Mouse (Mus musculus): Measurements from ENCODE around the gene Selenoi. TPM values are rescaled to one million over a fixed set of nuclear protein-coding genes. Genes with fewer than 3 reads are reported as not detected.

The Selenoi gene
- polyA plus RNA-seq, 1 experiment from 2014 or later: 17.6 TPM

- 73% methylated on average over 3 of the region's 3 CpGs for WGBS
- Histone ChIP-seq H3K4me1 (no peaks in the 10 kb centered on the region; the same call in 1 of the 2 replicates), H3K27ac (no peak overlapping the region), H3K4me3 (no peak overlapping the region), H3K36me3 (no peaks in the 10 kb centered on the region), H3K4me2 (no peak overlapping the region), H3K9me3 (no peaks in the 10 kb centered on the region), H3K27me3 (peaks cover 10% of the 10 kb centered on the region), H3K9ac (no peak overlapping the region)
- ATAC-seq (ENCODE audit: insufficient number of reproducible peaks, insufficient read depth, low FRiP score, low TSS enrichment, low read depth): no peak
Observed at GRCm38 (mm10) chr5:30278952-30279351, 46.6 kb downstream of the Selenoi start.

DNA sequence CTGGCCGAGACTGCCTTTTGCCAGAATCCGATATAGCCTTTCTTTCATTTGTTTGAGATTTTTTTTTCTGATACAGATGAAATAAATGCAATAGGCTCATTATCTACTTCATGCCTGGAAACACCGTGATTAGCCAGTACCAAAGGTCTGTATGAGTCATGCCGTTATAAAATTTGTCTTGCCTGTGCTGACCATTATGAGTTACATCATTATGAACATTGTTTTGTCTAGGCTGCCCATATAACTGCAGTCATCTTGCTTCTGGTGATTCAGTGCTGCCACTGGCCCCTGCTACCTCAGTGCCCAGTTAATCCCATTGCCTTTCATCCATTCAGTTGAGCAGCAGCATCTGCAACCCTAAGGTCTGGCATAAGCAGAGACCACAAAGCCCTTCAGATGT is 47.1 kb downstream of the Selenoi start:
- H3K9ac ChIP-seq: no peak overlapping the region
- H3K36me3 ChIP-seq: no peaks in the 10 kb centered on the region
- no peak overlapping the region for H3K27ac ChIP-seq
- no peak overlapping the region for H3K4me2 ChIP-seq
- H3K9me3 ChIP-seq: no peaks in the 10 kb centered on the region
- H3K4me3 ChIP-seq: no peak overlapping the region
- peaks cover 10% of the 10 kb centered on the region for H3K27me3 ChIP-seq
- no peak for ATAC-seq (ENCODE audit: insufficient number of reproducible peaks, insufficient read depth, low FRiP score, low TSS enrichment, low read depth)
- no peaks in the 10 kb centered on the region; the same call in 1 of the 2 replicates for H3K4me1 ChIP-seq
- whole genome bisulfite sequencing: 85% methylated on average over 4 of the region's 4 CpGs

GRCm38 (mm10) chr5:30280864-30281263 is 48.5 kb downstream of the Selenoi start:
- Histone ChIP-seq H3K4me1 (no peaks in the 10 kb centered on the region; the same call in 1 of the 2 replicates), H3K27me3 (peaks cover 10% of the 10 kb centered on the region), H3K4me2 (peak overlapping the region; percentile 73), H3K27ac (no peak overlapping the region), H3K36me3 (no peaks in the 10 kb centered on the region), H3K9ac (peak overlapping the region; percentile 64; the same call in 1 of the 2 replicates), H3K9me3 (peaks cover 5% of the 10 kb centered on the region; the same call in 1 of the 2 replicates), H3K4me3 (peak overlapping the region; percentile 43)
- 34% methylated on average over 9 of the region's 9 CpGs for WGBS
- ATAC-seq (ENCODE audit: insufficient number of reproducible peaks, insufficient read depth, low FRiP score, low TSS enrichment, low read depth): no peak

DNA sequence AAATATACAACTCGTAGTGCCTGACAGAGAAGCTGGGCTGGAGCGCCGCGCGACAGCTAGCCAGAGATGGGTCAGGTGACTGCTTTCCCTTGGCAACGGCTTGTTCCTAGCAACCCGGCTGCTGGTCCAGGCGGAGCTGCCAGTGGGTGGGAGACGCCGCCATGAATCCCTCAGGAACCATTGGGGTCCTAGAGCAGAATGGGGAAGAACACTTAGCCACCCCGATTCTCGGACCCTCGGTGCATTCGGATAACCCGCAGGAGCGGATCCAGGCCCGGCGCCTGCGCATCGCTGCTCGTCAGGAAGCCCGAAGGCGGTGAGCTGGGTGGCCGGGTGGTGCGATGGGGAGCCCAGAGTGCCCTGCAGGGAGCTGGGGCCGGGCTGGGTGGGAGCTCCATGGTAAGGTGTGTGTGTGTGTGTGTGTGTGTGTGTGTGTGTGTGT is 48.9 kb downstream of the Selenoi start, which contains the start of gene Drc1:
TSS of gene Drc1 (plus strand) at position 98 of the 442 bp plus-strand sequence.
- H3K4me3 ChIP-seq: peak within 1 kb of the TSS; percentile 43
- no peaks in the 10 kb centered on the region; the same call in 1 of the 2 replicates for H3K4me1 ChIP-seq
- H3K27ac ChIP-seq: no peak within 1 kb of the TSS
- H3K9me3 ChIP-seq: peaks cover 5% of the 10 kb centered on the region; the same call in 1 of the 2 replicates
- H3K4me2 ChIP-seq: peak within 1 kb of the TSS; percentile 73
- WGBS: 4% methylated on average over 26 of the region's 26 CpGs
- ATAC-seq (ENCODE audit: insufficient number of reproducible peaks, insufficient read depth, low FRiP score, low TSS enrichment, low read depth): no peak
- no peaks in the 10 kb centered on the region for H3K36me3 ChIP-seq
- peak within 1 kb of the TSS; percentile 64 for H3K9ac ChIP-seq
- peaks cover 10% of the 10 kb centered on the region for H3K27me3 ChIP-seq

- WGBS: 80% methylated on average over 10 of the region's 10 CpGs
- H3K4me3 ChIP-seq: no peak overlapping the region
- no peaks in the 10 kb centered on the region for H3K36me3 ChIP-seq
- H3K27ac ChIP-seq: no peak overlapping the region
- no peaks in the 10 kb centered on the region; the same call in 1 of the 2 replicates for H3K4me1 ChIP-seq
- H3K27me3 ChIP-seq: peaks cover 10% of the 10 kb centered on the region
- H3K9ac ChIP-seq: no peak overlapping the region
- H3K9me3 ChIP-seq: peaks cover 5% of the 10 kb centered on the region; the same call in 1 of the 2 replicates
- ATAC-seq (ENCODE audit: insufficient number of reproducible peaks, insufficient read depth, low FRiP score, low TSS enrichment, low read depth): no peak
- H3K4me2 ChIP-seq: no peak overlapping the region
Observed at GRCm38 (mm10) chr5:30285944-30286799, 53.8 kb downstream of the Selenoi start.

GRCm38 (mm10) chr5:30287106-30287882 is 54.9 kb downstream of the Selenoi start:
- Histone ChIP-seq H3K4me1 (no peaks in the 10 kb centered on the region), H3K36me3 (no peaks in the 10 kb centered on the region), H3K9me3 (peaks cover 5% of the 10 kb centered on the region; the same call in 1 of the 2 replicates), H3K27me3 (peaks cover 4% of the 10 kb centered on the region; the same call in 1 of the 2 replicates), H3K9ac (no peak overlapping the region), H3K4me3 (no peak overlapping the region), H3K27ac (no peak overlapping the region), H3K4me2 (no peak overlapping the region)
- no peak for ATAC-seq (ENCODE audit: insufficient number of reproducible peaks, insufficient read depth, low FRiP score, low TSS enrichment, low read depth)
- WGBS: 83% methylated on average over 9 of the region's 9 CpGs

Other genes with a start within 250 kb of the Selenoi start
- gene Il6, start 219.5 kb upstream of the Selenoi start, polyA plus RNA-seq (2015; fragmentation: Nextera tagmentation; extraction: Ambion mirVana): 0.32 and 0.58 TPM in 2 replicates
- 241 and 293 TPM in 2 replicates for gene Tyms, start 159.0 kb upstream of the Selenoi start, polyA plus RNA-seq (2015; fragmentation: Nextera tagmentation; extraction: Ambion mirVana)
- 0.47 and 1.2 TPM in 2 replicates for gene Garem2, start 127.4 kb upstream of the Selenoi start, polyA plus RNA-seq (2015; fragmentation: Nextera tagmentation; extraction: Ambion mirVana)
- gene 3110082J24Rik, start 126.5 kb upstream of the Selenoi start, polyA plus RNA-seq (2015; fragmentation: Nextera tagmentation; extraction: Ambion mirVana): not detected in 2 replicates
- 119 and 133 TPM in 2 replicates for gene Hadha, start 77.4 kb upstream of the Selenoi start, polyA plus RNA-seq (2015; fragmentation: Nextera tagmentation; extraction: Ambion mirVana)
- 115 and 127 TPM in 2 replicates for gene Hadhb, start 77.3 kb upstream of the Selenoi start, polyA plus RNA-seq (2015; fragmentation: Nextera tagmentation; extraction: Ambion mirVana)
- not detected in 2 replicates for gene Adgrf3, start 26.9 kb upstream of the Selenoi start, polyA plus RNA-seq (2015; fragmentation: Nextera tagmentation; extraction: Ambion mirVana)
- 0.13 and 0.51 TPM in 2 replicates for gene Drc1, start 48.8 kb downstream of the Selenoi start, polyA plus RNA-seq (2015; fragmentation: Nextera tagmentation; extraction: Ambion mirVana)
- gene Otof, start 229.4 kb downstream of the Selenoi start, polyA plus RNA-seq (2015; fragmentation: Nextera tagmentation; extraction: Ambion mirVana): 0.94 and 1.1 TPM in 2 replicates
- not detected in 2 replicates for gene 1700001C02Rik, start 233.5 kb downstream of the Selenoi start, polyA plus RNA-seq (2015; fragmentation: Nextera tagmentation; extraction: Ambion mirVana)